Mouse (Mus musculus): Measurements from ENCODE around the gene Trim7.
"Not testable (repeated sequence)": the region's sequence is repeated elsewhere in the genome, so short reads cannot be mapped to it uniquely, and the experiment has no call there.

Trim7 gene

GRCm38 (mm10) chr11:48825979-48826751, at the start of gene Trim7, which contains the start of gene Gm12184:
TSS of gene Trim7 (plus strand) at chr11:48826140.
TSS of gene Gm12184 (minus strand) at chr11:48826655.
- not testable (repeated sequence) for DNase-seq

GRCm38 (mm10) chr11:48776664-48777063, 49.3 kb upstream of the Trim7 start:
- peak; percentile 36 for DNase-seq

- no peak for DNase-seq
Measured at GRCm38 (mm10) chr11:48777303-48777702, 48.6 kb upstream of the Trim7 start.

- DNase-seq, result peak; percentile 71
Measured at GRCm38 (mm10) chr11:48779450-48779849, 46.5 kb upstream of the Trim7 start.

GRCm38 (mm10) chr11:48782243-48782642, 43.7 kb upstream of the Trim7 start:
- DNase-seq, result no peak

- peak; percentile 79 for DNase-seq
Measured at GRCm38 (mm10) chr11:48787455-48788211, 38.3 kb upstream of the Trim7 start.

- DNase-seq, result peak; percentile 93
Measured at GRCm38 (mm10) chr11:48788311-48789089, 37.4 kb upstream of the Trim7 start.

GRCm38 (mm10) chr11:48789215-48789614, 36.7 kb upstream of the Trim7 start:
- no peak for DNase-seq

GRCm38 (mm10) chr11:48789973-48790823, 35.7 kb upstream of the Trim7 start:
- DNase-seq, result peak; percentile 86

GRCm38 (mm10) chr11:48790946-48791345, 35.0 kb upstream of the Trim7 start:
- DNase-seq, result no peak

- not testable (repeated sequence) for DNase-seq
Measured at GRCm38 (mm10) chr11:48791894-48792293, 34.0 kb upstream of the Trim7 start.

- no peak for DNase-seq
Measured at GRCm38 (mm10) chr11:48793184-48793583, 32.8 kb upstream of the Trim7 start.

- no peak for DNase-seq
Measured at GRCm38 (mm10) chr11:48795221-48795620, 30.7 kb upstream of the Trim7 start.

GRCm38 (mm10) chr11:48796290-48796689, 29.6 kb upstream of the Trim7 start:
- DNase-seq, result no peak

GRCm38 (mm10) chr11:48797287-48797686, 28.7 kb upstream of the Trim7 start:
- no peak for DNase-seq

- DNase-seq, result no peak
Measured at GRCm38 (mm10) chr11:48798308-48798707, 27.6 kb upstream of the Trim7 start.

- DNase-seq, result no peak
Measured at GRCm38 (mm10) chr11:48798984-48799920, 26.7 kb upstream of the Trim7 start.

- peak; percentile 97 for DNase-seq
Measured at GRCm38 (mm10) chr11:48799921-48800701, 25.8 kb upstream of the Trim7 start, which contains the start of gene Rack1. TSS of gene Rack1 (plus strand) at chr11:48800332.

GRCm38 (mm10) chr11:48801831-48802772, 23.8 kb upstream of the Trim7 start:
- DNase-seq, result no peak

Data from retina, postnatal 1 day (tissue).